Mouse (Mus musculus): Measurements from ENCODE around the gene Gm11985. TPM values are rescaled to one million over a fixed set of nuclear protein-coding genes. Genes with fewer than 3 reads are reported as not detected.

The Gm11985 gene
- polyA plus RNA-seq, 1 experiment from 2014 or later: not detected

Other genes starting within 250 kb of the Gm11985 start
- 1.8 and 2.0 TPM in 2 replicates for gene Adcy1, start 125.1 kb downstream of the Gm11985 start, polyA plus RNA-seq (2014; fragmentation: Nextera tagmentation; extraction: Ambion mirVana)
- gene Igfbp1, start 9.2 kb upstream of the Gm11985 start, polyA plus RNA-seq (2014; fragmentation: Nextera tagmentation; extraction: Ambion mirVana): 0.14 and 0.67 TPM in 2 replicates
- gene Igfbp3, start 25.4 kb upstream of the Gm11985 start, polyA plus RNA-seq (2014; fragmentation: Nextera tagmentation; extraction: Ambion mirVana): 16.8 and 19.1 TPM in 2 replicates

All from hindbrain, embryonic 11.5 days (tissue).